Mouse (Mus musculus) liver, embryonic 14.5 days (tissue): ENCODE measurements around the gene 5031439G07Rik.

ENCODE experiments used
- CTCF ChIP-seq: IDR thresholded peaks from 2 replicates; pipeline ENCODE4 v1.5.1; 2016; ENCODE audit warnings: antibody characterized with exemption, low read depth, control low read depth
- EP300 ChIP-seq: IDR thresholded peaks from 2 replicates; pipeline ENCODE4 v1.6.1; 2016; ENCODE audit warnings: antibody characterized with exemption, low read depth

DNA sequence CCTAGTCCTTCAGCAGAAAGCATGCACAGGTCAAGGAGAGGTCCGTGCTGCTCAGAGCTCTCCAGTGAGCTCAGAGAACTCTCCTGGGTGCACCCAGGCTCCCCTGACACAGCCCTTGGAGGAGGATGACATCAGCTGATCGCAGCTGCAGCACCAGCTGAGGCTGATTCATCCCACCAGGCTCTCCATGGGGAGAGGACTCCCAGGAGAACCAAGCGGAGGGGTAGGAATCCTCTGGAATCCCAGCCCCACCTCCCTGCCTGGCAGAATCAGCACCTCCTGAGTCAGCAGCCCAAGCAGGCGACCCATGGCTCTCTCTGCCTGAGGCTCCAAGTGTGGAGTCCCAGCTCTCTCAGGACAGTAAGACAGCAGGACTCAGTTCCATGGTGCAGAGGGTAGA, 12.6 kb downstream of the 5031439G07Rik start:
- TF ChIP-seq CTCF (no peak), EP300 (no peak)
